21 mouse cellular contexts compared by ENCODE assay signal in genomic region chr11:20403456-20403855, GRCm38 (mm10).
DNase-seq lines count a peak whose midpoint lies in the region; ATAC-seq and TF ChIP-seq lines count a peak whose summit lies in the region.
"Had no signal": no experiment of that assay in that cellular context is flagged by ENCODE, and none has a peak within 500 bp of the region (broad histone marks: within the 10 kb centered on the region; RNA-seq: fewer than 3 reads in every experiment).

No protein-coding gene starts in this region.

- no peak for TF ChIP-seq POLR2A in CH12.LX (IDR thresholded peaks at IDR 0.05; ENCODE audit: low read depth, low read length)

- H3K79me2 ChIP-seq in CH12.LX (replicated peaks; ENCODE audit: control insufficient read depth, extremely low read depth, insufficient read depth, poor library complexity, severe bottlenecking): no peaks in the 10 kb centered on the region

- H3K4me1 ChIP-seq in CH12.LX (ENCODE audit: control insufficient read depth in 1 of 2, insufficient read depth in 2 of 2): peaks cover 4 to 36% of the 10 kb centered on the region in 2 experiments; a peak in 3 of 4 replicates

- H3K27ac ChIP-seq in CH12.LX (ENCODE audit: insufficient read depth, low read depth): no peak overlapping the region
- H3K27ac ChIP-seq: gastrocnemius, adult 2 months; hindbrain, embryonic 12.5 days had no signal

- no peak for TF ChIP-seq EP300 in CH12.LX (IDR thresholded peaks at IDR 0.05; ENCODE audit: low read length)

- TF ChIP-seq CTCF in CH12.LX (conservative IDR thresholded peaks at IDR 0.05 in 1 of 2, IDR thresholded peaks at IDR 0.05 in 1 of 2; ENCODE audit: low read depth in 2 of 2, low read length in 2 of 2): no peak

- H3K9ac ChIP-seq in CH12.LX (ENCODE audit: insufficient read depth, low read depth): no peak overlapping the region
- H3K9ac ChIP-seq: hindbrain, embryonic 12.5 days had no signal

- H3K4me2 ChIP-seq in CH12.LX (ENCODE audit: insufficient read depth, low read depth, poor library complexity, severe bottlenecking): no peak overlapping the region
- H3K4me2 ChIP-seq: heart, embryonic 11.5 days; hindbrain, embryonic 12.5 days had no signal

- TF ChIP-seq RAD21 in CH12.LX (IDR thresholded peaks at IDR 0.05; ENCODE audit: low read depth, low read length): no peak

- ATAC-seq in megakaryocyte progenitor cell, adult 5-6 weeks (replicated peaks; ENCODE audit: poor library complexity): peak; percentile 68
- ATAC-seq: CD4-positive, CD25-positive, alpha-beta regulatory T cell, adult 4 months; forebrain, embryonic 14.5 days; hindbrain, embryonic 16.5 days; inflammation-experienced regulatory T-cells, adult 6 months; intestine, postnatal 0 days had no signal

- no peaks in the 10 kb centered on the region for H3K27me3 ChIP-seq in CH12.LX (replicated peaks)
- H3K27me3 ChIP-seq: hindbrain, embryonic 12.5 days had no signal

- peak; percentile 2 for DNase-seq in lung, postnatal 25 days (ENCODE audit: low spot score)
- no peak for DNase-seq in lung, postnatal 4 days
- DNase-seq in CH12.LX (ENCODE audit: extremely low read depth): peak; percentile 6
- peak; percentile 8 for DNase-seq in MEL-GATA-1-ER (ENCODE audit: extremely low read depth, low read depth)
- DNase-seq in thymus, postnatal 4 days: no peak
- no peak for DNase-seq in adrenal gland, adult 18-20 months (ENCODE audit: low spot score in 2 of 2)
- DNase-seq: adrenal gland, postnatal 10 days; B cell, adult 2 months; cerebellum, adult 11 months; cerebellum, adult 8-10 months; cerebellum, postnatal 25 days; gastrocnemius, adult 2 months; gastrocnemius, postnatal 25 days had no signal

- dilution Hi-C loops in CH12.LX (cut with MboI; ENCODE audit: extremely low pct_ligation_motif_present, extremely low pct_unique_long_range_greater_than_20kb, low sequenced_read_pairs): no loop called here

- in situ Hi-C loops in CH12.LX (cut with MboI; ENCODE audit: low pct_ligation_motif_present, low pct_unique_long_range_greater_than_20kb, low sequenced_read_pairs): loop anchor here (25.0 kb wide), 1 partner anchor 566 kb away; no protein-coding TSS in a partner anchor

- H3K4me3 ChIP-seq in CH12.LX (replicated peaks in 1 of 3; ENCODE audit: low read depth in 2 of 3, low read length in 2 of 3, poor library complexity in 1 of 3): no peak overlapping the region
- H3K4me3 ChIP-seq: gastrocnemius, adult 2 months; hindbrain, embryonic 12.5 days had no signal

- no peaks in the 10 kb centered on the region for H3K36me3 ChIP-seq in CH12.LX (replicated peaks in 1 of 2; ENCODE audit: control insufficient read depth in 1 of 2, insufficient read depth in 1 of 2, low read length in 1 of 2)
- H3K36me3 ChIP-seq: hindbrain, embryonic 12.5 days had no signal

- peaks cover 3% of the 10 kb centered on the region for H3K9me3 ChIP-seq in CH12.LX (replicated peaks; ENCODE audit: low read length)
- H3K9me3 ChIP-seq: hindbrain, embryonic 12.5 days had no signal

TF ChIP-seq in CH12.LX, 34 proteins besides CTCF, POLR2A, EP300 and RAD21:
- TF ChIP-seq MEF2A (IDR thresholded peaks at IDR 0.05; ENCODE audit: borderline replicate concordance, low read depth, low read length) (no peak), NRF1 (IDR thresholded peaks at IDR 0.05; ENCODE audit: low read depth, low read length) (no peak), ELF1 (IDR thresholded peaks at IDR 0.05; ENCODE audit: low read depth, low read length) (no peak), E2F4 (IDR thresholded peaks at IDR 0.05; ENCODE audit: insufficient replicate concordance, low read depth, low read length) (no peak), SIN3A (IDR thresholded peaks at IDR 0.05; ENCODE audit: low read length) (no peak), CHD2 (IDR thresholded peaks at IDR 0.05; ENCODE audit: low read length) (no peak), KAT2A (IDR thresholded peaks at IDR 0.05; ENCODE audit: insufficient replicate concordance, low read length) (no peak), ZNF384 (IDR thresholded peaks at IDR 0.05; ENCODE audit: low read depth, low read length) (no peak), TCF12 (IDR thresholded peaks at IDR 0.05; ENCODE audit: low read depth, low read length) (no peak), MAZ (IDR thresholded peaks at IDR 0.05; ENCODE audit: low read depth, low read length) (no peak), POLR2AphosphoS2 (IDR thresholded peaks at IDR 0.05; ENCODE audit: low read depth, low read length) (no peak), HCFC1 (IDR thresholded peaks at IDR 0.05; ENCODE audit: low read depth, low read length) (no peak)
TF ChIP-seq in CH12.LX: peak in this region for 0.

Comparison
In these comparisons a context has a peak if more than half of its experiments do, and no peak if none do; other contexts are left out.
1. DNase-seq: peak in lung, postnatal 25 days (single experiment), CH12.LX (single experiment) and MEL-GATA-1-ER (single experiment); none in lung, postnatal 4 days (0 of 2), thymus, postnatal 4 days (single experiment) and adrenal gland, adult 18-20 months (0 of 2).